Mouse (Mus musculus): ENCODE measurements around the gene Nsf.

DNA sequence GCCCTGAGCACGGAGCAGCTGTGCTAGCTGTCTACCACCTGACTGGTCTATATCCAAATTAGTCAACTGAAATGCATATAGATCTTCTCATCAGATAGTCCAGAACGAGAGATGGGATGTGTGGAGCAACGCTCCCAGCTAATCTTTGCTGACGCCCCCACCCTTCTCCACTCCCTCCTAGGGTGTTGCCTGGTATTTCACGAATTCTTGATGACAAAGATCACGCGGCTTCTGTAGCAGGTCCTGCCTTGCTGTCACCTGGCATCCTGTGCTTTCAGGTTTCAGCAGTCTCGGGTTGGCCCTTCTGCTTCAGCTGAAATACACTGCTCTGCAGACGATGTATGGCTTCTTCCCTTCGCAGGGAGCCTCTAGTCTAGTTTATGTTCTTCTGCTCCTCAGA is 61.0 kb downstream of the Nsf start:
- TF ChIP-seq CTCF (IDR thresholded peaks at IDR 0.05; ENCODE audit: borderline replicate concordance, insufficient read depth, low read length) (no peak), POLR2A (IDR thresholded peaks at IDR 0.05; ENCODE audit: low read depth, low read length) (no peak)

All from embryonic fibroblast, embryonic 13.5 days (primary cell).